Mouse (Mus musculus): ENCODE data around the gene Ppp3ca. TPM values are rescaled to one million over a fixed set of nuclear protein-coding genes. Genes with fewer than 3 reads are reported as not detected.

The Ppp3ca gene
- polyA plus RNA-seq, 1 experiment from 2014 or later: 37.3 TPM

- Histone ChIP-seq H3K27me3 (replicated peaks; ENCODE audit: control insufficient read depth, insufficient read depth, low read length) (no peaks in the 10 kb centered on the region), H3K36me3 (ENCODE audit: control insufficient read depth, insufficient read depth) (no peaks in the 10 kb centered on the region), H3K4me2 (replicated peaks; ENCODE audit: low read depth) (no peak overlapping the region), H3K9me3 (ENCODE audit: control insufficient read depth) (no peaks in the 10 kb centered on the region), H3K4me3 (ENCODE audit: low read depth, low read length) (no peak overlapping the region), H3K4me1 (replicated peaks; ENCODE audit: control insufficient read depth, insufficient read depth, low read length) (no peaks in the 10 kb centered on the region), H3K9ac (ENCODE audit: low read depth, low read length) (no peak overlapping the region), H3K27ac (ENCODE audit: low read depth, low read length) (no peak overlapping the region)
- WGBS: 55% methylated on average over 11 of the region's 11 CpGs
- ATAC-seq: no peak
- TF ChIP-seq CTCF (IDR thresholded peaks at IDR 0.05; ENCODE audit: low read depth): no peak
These were observed 192.3 kb downstream of the Ppp3ca start for GRCm38 (mm10) chr3:136862051-136862837.

- H3K9me3 ChIP-seq (ENCODE audit: control insufficient read depth): no peaks in the 10 kb centered on the region
- H3K27ac ChIP-seq (ENCODE audit: low read depth, low read length): no peak overlapping the region
- H3K36me3 ChIP-seq (ENCODE audit: control insufficient read depth, insufficient read depth): no peaks in the 10 kb centered on the region
- H3K4me3 ChIP-seq (ENCODE audit: low read depth, low read length): no peak overlapping the region
- H3K27me3 ChIP-seq (replicated peaks; ENCODE audit: control insufficient read depth, insufficient read depth, low read length): no peaks in the 10 kb centered on the region
- WGBS: 87% methylated on average over 5 of the region's 5 CpGs
- H3K4me1 ChIP-seq (replicated peaks; ENCODE audit: control insufficient read depth, insufficient read depth, low read length): no peaks in the 10 kb centered on the region
- H3K9ac ChIP-seq (ENCODE audit: low read depth, low read length): no peak overlapping the region
- peak; percentile 35 for TF ChIP-seq CTCF (IDR thresholded peaks at IDR 0.05; ENCODE audit: low read depth)
- no peak overlapping the region for H3K4me2 ChIP-seq (replicated peaks; ENCODE audit: low read depth)
- ATAC-seq: no peak
These were observed 193.2 kb downstream of the Ppp3ca start for GRCm38 (mm10) chr3:136863127-136863526.

- no peak overlapping the region for H3K4me3 ChIP-seq (ENCODE audit: low read depth, low read length)
- no peaks in the 10 kb centered on the region for H3K36me3 ChIP-seq (ENCODE audit: control insufficient read depth, insufficient read depth)
- no peak overlapping the region for H3K4me2 ChIP-seq (replicated peaks; ENCODE audit: low read depth)
- no peaks in the 10 kb centered on the region for H3K27me3 ChIP-seq (replicated peaks; ENCODE audit: control insufficient read depth, insufficient read depth, low read length)
- no peak for TF ChIP-seq CTCF (IDR thresholded peaks at IDR 0.05; ENCODE audit: low read depth)
- H3K9ac ChIP-seq (ENCODE audit: low read depth, low read length): no peak overlapping the region
- H3K9me3 ChIP-seq (ENCODE audit: control insufficient read depth): no peaks in the 10 kb centered on the region
- no peak overlapping the region for H3K27ac ChIP-seq (ENCODE audit: low read depth, low read length)
- ATAC-seq: no peak
- H3K4me1 ChIP-seq (replicated peaks; ENCODE audit: control insufficient read depth, insufficient read depth, low read length): no peaks in the 10 kb centered on the region
These were observed 194.4 kb downstream of the Ppp3ca start for GRCm38 (mm10) chr3:136864306-136864705.

- no peaks in the 10 kb centered on the region for H3K27me3 ChIP-seq (replicated peaks; ENCODE audit: control insufficient read depth, insufficient read depth, low read length)
- H3K9ac ChIP-seq (ENCODE audit: low read depth, low read length): no peak overlapping the region
- no peak overlapping the region for H3K4me2 ChIP-seq (replicated peaks; ENCODE audit: low read depth)
- H3K27ac ChIP-seq (ENCODE audit: low read depth, low read length): no peak overlapping the region
- no peak overlapping the region for H3K4me3 ChIP-seq (ENCODE audit: low read depth, low read length)
- ATAC-seq: no peak
- H3K4me1 ChIP-seq (replicated peaks; ENCODE audit: control insufficient read depth, insufficient read depth, low read length): no peaks in the 10 kb centered on the region
- no peaks in the 10 kb centered on the region; the same call in 1 of the 2 replicates for H3K36me3 ChIP-seq (ENCODE audit: control insufficient read depth, insufficient read depth)
- 91% methylated on average over 4 of the region's 4 CpGs for WGBS
- H3K9me3 ChIP-seq (ENCODE audit: control insufficient read depth): no peaks in the 10 kb centered on the region
- TF ChIP-seq CTCF (IDR thresholded peaks at IDR 0.05; ENCODE audit: low read depth): no peak
These were observed 195.4 kb downstream of the Ppp3ca start for GRCm38 (mm10) chr3:136865176-136865859.

- no peak overlapping the region for H3K9ac ChIP-seq (ENCODE audit: low read depth, low read length)
- no peak for TF ChIP-seq CTCF (IDR thresholded peaks at IDR 0.05; ENCODE audit: low read depth)
- no peaks in the 10 kb centered on the region for H3K4me1 ChIP-seq (replicated peaks; ENCODE audit: control insufficient read depth, insufficient read depth, low read length)
- H3K27ac ChIP-seq (ENCODE audit: low read depth, low read length): no peak overlapping the region
- H3K27me3 ChIP-seq (replicated peaks; ENCODE audit: control insufficient read depth, insufficient read depth, low read length): no peaks in the 10 kb centered on the region
- no peaks in the 10 kb centered on the region for H3K9me3 ChIP-seq (ENCODE audit: control insufficient read depth)
- no peak for ATAC-seq
- no peak overlapping the region for H3K4me3 ChIP-seq (ENCODE audit: low read depth, low read length)
- H3K4me2 ChIP-seq (replicated peaks; ENCODE audit: low read depth): no peak overlapping the region
- 98% methylated on average over 3 of the region's 3 CpGs for WGBS
- no peaks in the 10 kb centered on the region; the same call in 1 of the 2 replicates for H3K36me3 ChIP-seq (ENCODE audit: control insufficient read depth, insufficient read depth)
These were observed 196.2 kb downstream of the Ppp3ca start for GRCm38 (mm10) chr3:136866095-136866494.

- H3K9me3 ChIP-seq (ENCODE audit: control insufficient read depth): no peaks in the 10 kb centered on the region
- no peak overlapping the region for H3K27ac ChIP-seq (ENCODE audit: low read depth, low read length)
- 85% methylated on average over 3 of the region's 3 CpGs for WGBS
- H3K4me3 ChIP-seq (ENCODE audit: low read depth, low read length): no peak overlapping the region
- no peak overlapping the region for H3K4me2 ChIP-seq (replicated peaks; ENCODE audit: low read depth)
- H3K9ac ChIP-seq (ENCODE audit: low read depth, low read length): no peak overlapping the region
- no peak for ATAC-seq
- no peaks in the 10 kb centered on the region for H3K27me3 ChIP-seq (replicated peaks; ENCODE audit: control insufficient read depth, insufficient read depth, low read length)
- no peak for TF ChIP-seq CTCF (IDR thresholded peaks at IDR 0.05; ENCODE audit: low read depth)
- H3K4me1 ChIP-seq (replicated peaks; ENCODE audit: control insufficient read depth, insufficient read depth, low read length): peaks cover 4% of the 10 kb centered on the region; the same call in 1 of the 2 replicates
- H3K36me3 ChIP-seq (ENCODE audit: control insufficient read depth, insufficient read depth): no peaks in the 10 kb centered on the region; the same call in 1 of the 2 replicates
These were observed 196.6 kb downstream of the Ppp3ca start for GRCm38 (mm10) chr3:136866571-136866970.
